Mouse (Mus musculus) gastrocnemius, postnatal 10 days (tissue): ENCODE measurements around the gene Atxn1. TPM values are rescaled to one million over a fixed set of nuclear protein-coding genes. Genes with fewer than 3 reads are reported as not detected.

Experiments
- DNase-seq: peaks from one replicate; pipeline ENCODE4 v3.0.0; 2021; ENCODE audit warnings: mixed read lengths
- total RNA-seq, 2 experiments: library from RNA; stranded (reverse); gene quantifications; 2 replicates each; pipeline ENCODE4 v1.2.3; 2021

The Atxn1 gene
- total RNA-seq, 2 experiments from 2014 or later, result 27.7 to 33.5 TPM

GRCm38 (mm10) chr13:45721621-45722020, 243.2 kb downstream of the Atxn1 start:
- DNase-seq, result peak; percentile 26

GRCm38 (mm10) chr13:45718850-45719249, 246.0 kb downstream of the Atxn1 start:
- no peak for DNase-seq

- no peak for DNase-seq
These were observed 249.1 kb downstream of the Atxn1 start for GRCm38 (mm10) chr13:45715583-45716180.

DNA sequence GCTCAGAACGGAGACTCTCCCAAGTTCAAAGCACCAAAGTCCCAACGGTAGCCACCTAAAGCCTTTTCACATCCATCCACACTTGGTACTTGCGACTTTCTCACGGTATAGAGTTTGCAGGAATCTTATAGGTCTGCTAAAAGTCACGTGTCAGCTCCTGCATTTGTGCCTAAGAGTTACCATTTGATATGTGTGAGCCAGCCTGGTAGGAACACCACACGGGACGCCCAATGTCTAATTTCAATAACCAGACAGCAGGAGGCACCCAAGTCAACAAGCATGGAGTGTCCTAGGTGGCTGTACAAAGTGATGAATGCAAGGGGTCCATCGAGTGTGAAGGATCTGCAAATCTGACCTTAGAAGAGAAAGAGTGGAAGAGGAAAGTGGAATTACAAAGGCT, 254.8 kb downstream of the Atxn1 start:
- DNase-seq, result no peak

GRCm38 (mm10) chr13:45709402-45709801, 255.4 kb downstream of the Atxn1 start:
- DNase-seq, result no peak

DNA sequence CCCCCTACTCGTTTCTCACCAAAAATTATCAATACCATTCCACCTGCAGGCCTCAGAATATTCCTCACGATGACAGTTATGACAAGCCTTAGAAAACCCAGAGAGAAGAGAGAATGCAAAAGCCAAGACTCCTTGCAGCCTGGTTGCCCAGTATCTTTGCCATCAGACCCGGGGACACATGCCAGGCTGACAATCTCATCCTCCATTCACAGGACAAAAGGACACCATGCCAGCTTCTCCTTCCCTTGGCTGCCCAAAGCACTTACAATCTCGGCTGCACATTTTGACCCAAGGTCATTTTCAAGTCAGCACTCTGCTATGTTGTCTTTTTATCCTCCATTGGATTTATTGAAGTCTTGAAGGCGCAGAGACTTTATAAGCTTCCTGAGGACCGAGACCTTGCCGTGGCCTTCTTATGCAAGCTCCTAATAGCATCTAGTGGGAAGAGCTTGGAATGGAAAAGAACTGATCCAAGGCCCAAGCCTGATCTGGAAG, 263.5 kb downstream of the Atxn1 start:
- no peak for DNase-seq

DNA sequence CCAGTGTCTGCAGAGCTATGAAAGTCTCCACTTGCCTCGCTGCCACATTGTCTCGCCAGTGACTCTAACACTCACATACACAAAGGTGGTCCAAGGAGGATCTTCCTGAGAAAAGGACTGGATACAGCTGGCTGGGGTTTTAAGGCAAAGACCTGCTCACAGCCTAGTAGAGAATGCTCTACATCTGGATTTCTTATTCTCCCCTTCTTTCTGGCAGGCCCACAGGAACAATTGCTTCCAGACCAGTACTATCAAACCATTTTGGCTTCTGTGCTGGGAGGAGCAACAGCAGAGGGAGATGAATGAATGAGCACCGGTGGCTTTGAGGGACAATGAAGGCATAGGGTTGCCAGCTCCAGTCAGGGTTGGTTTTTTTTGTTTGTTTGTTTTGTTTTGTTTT, 265.8 kb downstream of the Atxn1 start:
- DNase-seq, result no peak

DNA sequence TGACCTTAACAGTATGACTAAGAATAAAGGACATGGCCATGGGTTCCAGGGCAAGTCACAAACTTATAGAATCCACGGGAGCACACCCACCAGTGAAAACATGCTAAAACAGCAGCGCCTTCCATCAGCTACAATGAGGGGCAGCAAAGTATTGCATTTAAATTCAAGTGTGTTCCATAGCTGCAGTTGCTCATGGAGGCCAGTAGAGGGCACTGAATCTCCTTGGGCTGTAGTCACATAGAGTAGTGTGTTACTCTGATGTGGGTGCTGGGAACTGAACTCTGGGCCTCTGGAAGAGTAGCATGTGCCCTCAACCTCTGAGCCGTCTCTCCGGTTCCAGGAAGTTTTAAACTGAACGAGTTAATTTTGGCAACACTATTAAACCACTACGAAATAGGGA, 268.8 kb downstream of the Atxn1 start:
- no peak for DNase-seq

GRCm38 (mm10) chr13:45694921-45695437, 269.8 kb downstream of the Atxn1 start:
- no peak for DNase-seq

DNA sequence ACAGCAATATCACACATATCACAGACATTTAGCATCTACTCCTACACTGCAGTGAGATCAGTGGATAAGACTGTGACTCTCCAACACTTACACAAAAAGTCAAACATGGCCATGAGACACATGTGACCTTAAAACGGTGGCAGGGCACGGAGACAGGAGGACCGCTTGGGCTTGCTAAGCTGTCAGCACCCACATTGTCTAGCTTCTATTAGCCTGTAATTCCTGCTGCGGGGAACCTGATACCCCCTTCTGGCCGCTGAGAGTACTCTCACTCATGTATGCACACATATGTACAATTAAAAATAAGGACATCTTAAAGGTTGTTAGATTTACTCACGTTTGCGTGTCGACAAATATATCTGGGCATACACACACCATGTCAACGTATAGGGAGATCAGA, 270.9 kb downstream of the Atxn1 start:
- DNase-seq, result no peak

DNA sequence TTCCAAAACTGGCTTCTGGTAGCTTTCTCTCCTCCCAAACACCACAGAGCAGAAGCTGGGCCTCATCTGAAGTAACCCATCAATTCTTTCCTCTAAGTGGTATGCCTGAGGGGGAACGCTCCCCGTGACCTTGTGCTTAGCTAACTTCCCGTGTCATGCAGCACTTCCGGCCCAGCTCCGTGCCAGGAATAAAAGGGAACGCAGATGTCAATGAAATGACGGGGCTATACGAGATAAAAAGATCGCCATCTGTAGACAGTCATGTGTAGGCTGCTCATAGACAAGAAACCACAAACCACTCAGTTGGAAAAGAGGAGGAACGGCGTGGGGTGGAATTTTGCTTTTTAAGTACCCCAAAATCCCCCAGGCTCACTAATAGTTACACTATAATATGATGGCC, 271.3 kb downstream of the Atxn1 start:
- no peak for DNase-seq

GRCm38 (mm10) chr13:45693126-45693525, 271.7 kb downstream of the Atxn1 start:
- DNase-seq, result no peak

- no peak for DNase-seq
These were observed 272.4 kb downstream of the Atxn1 start for GRCm38 (mm10) chr13:45692440-45692839.

GRCm38 (mm10) chr13:45690426-45690825, 274.4 kb downstream of the Atxn1 start:
- peak; percentile 22 for DNase-seq

GRCm38 (mm10) chr13:45688864-45689263, 275.9 kb downstream of the Atxn1 start:
- DNase-seq, result no peak

GRCm38 (mm10) chr13:45687581-45687980, 277.2 kb downstream of the Atxn1 start:
- DNase-seq, result no peak

- no peak for DNase-seq
These were observed 278.6 kb downstream of the Atxn1 start for GRCm38 (mm10) chr13:45686309-45686582.

DNA sequence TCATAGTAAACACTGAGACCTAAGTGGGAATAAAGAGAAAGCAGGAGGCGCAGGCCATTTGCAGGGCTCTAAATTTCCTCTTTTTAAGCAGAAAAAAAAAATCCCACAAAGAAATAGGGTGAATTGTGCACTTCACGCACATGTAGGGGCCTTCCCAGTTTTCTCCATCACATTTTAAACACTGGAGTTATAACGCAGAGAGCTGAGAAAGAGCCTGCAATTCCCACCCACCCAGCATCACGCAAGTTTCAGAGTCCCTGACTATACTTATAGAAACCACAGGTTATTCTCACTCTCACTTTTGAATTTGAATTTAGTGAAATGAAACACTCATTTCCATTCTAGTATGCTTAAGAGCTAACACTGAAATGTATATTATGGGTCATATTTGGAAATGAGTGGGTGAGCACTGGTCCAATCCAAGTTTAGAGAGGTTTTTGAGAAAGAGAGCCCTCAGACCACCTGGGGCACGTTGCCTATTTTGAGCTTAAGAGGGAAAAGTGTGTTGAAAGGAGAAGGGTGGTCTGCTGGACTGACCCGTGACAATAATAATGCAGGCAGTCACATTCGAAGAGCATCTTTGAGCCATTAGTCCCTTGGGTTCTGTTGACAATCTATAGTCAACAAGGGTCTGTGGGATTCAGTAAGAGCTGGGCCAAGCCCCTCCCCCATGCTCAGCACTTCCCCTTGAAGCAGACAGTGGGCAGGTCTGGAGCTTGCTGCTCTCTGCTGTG, 279.1 kb downstream of the Atxn1 start:
- DNase-seq, result no peak

DNA sequence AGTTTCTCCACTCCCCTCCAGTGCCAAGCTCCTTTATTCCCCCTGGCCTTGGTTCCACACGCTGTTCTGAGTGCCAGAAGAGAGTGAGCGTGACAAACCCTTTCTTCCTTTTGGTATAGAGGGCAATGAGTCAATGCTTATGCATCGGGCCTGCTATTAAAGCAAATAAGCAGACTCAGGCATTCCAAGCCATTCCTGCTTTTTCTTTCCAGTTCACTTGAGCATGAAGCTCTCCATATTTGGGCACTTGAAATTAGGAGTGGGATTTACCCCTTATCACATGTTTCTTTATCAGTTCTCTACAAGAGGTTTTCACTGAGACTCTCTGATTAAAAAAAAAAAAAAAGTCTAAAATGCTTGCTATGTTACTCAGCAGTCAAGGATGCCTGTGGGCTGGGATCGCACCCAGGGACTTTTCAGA, 279.9 kb downstream of the Atxn1 start:
- DNase-seq, result no peak

- DNase-seq, result no peak
These were observed 280.8 kb downstream of the Atxn1 start for GRCm38 (mm10) chr13:45683991-45684390.

- no peak for DNase-seq
These were observed 283.6 kb downstream of the Atxn1 start for GRCm38 (mm10) chr13:45681196-45681595.

- no peak for DNase-seq
These were observed 284.2 kb downstream of the Atxn1 start for GRCm38 (mm10) chr13:45680651-45681050.

- DNase-seq, result no peak
These were observed 285.7 kb downstream of the Atxn1 start for GRCm38 (mm10) chr13:45679096-45679495.

GRCm38 (mm10) chr13:45672628-45673027, 292.2 kb downstream of the Atxn1 start:
- no peak for DNase-seq
